In genomic region chr12:105398172-105398571, GRCm38 (mm10) we compare ENCODE assay signal across 14 mouse cellular contexts. TPM values are rescaled to one million over a fixed set of nuclear protein-coding genes. Genes with fewer than 3 reads are reported as not detected.
DNase-seq lines count a peak whose midpoint lies in the region; ATAC-seq and TF ChIP-seq lines count a peak whose summit lies in the region.
"Had no signal": no experiment of that assay in that cellular context is flagged by ENCODE, and none has a peak within 500 bp of the region (broad histone marks: within the 10 kb centered on the region; RNA-seq: fewer than 3 reads in every experiment).

No protein-coding gene starts in this region.

- no peaks in the 10 kb centered on the region for H3K36me3 ChIP-seq in kidney, postnatal 0 days (ENCODE audit: insufficient read depth, low read length)
- H3K36me3 ChIP-seq in hindbrain, postnatal 0 days (ENCODE audit: insufficient read depth, low read length): no peaks in the 10 kb centered on the region
- no peaks in the 10 kb centered on the region for H3K36me3 ChIP-seq in neural tube, embryonic 15.5 days
- H3K36me3 ChIP-seq: embryonic facial prominence, embryonic 12.5 days had no signal

- DNase-seq in kidney, postnatal 0 days (ENCODE audit: low spot score): peak; percentile 57
- DNase-seq in kidney, adult 18-20 months: no peak
- peak; percentile 49 for DNase-seq in hindbrain, postnatal 0 days (ENCODE audit: low spot score)
- no peak for DNase-seq in gastrocnemius, postnatal 36 days
- DNase-seq in spleen, adult 18-20 months: no peak
- DNase-seq: heart, adult 11 months; heart, postnatal 4 days had no signal

- 33% methylated on average over 5 of the region's 5 CpGs for WGBS in kidney, postnatal 0 days
- 22% methylated on average over 5 of the region's 5 CpGs for WGBS in hindbrain, postnatal 0 days
- WGBS in neural tube, embryonic 15.5 days: 17% methylated on average over 5 of the region's 5 CpGs

- H3K9me3 ChIP-seq in kidney, postnatal 0 days (replicated peaks; ENCODE audit: low read length): peaks cover 3% of the 10 kb centered on the region; the same call in 1 of the 2 replicates
- no peaks in the 10 kb centered on the region for H3K9me3 ChIP-seq in hindbrain, postnatal 0 days (ENCODE audit: low read length)
- H3K9me3 ChIP-seq in neural tube, embryonic 15.5 days (replicated peaks): 0 out of 2 replicates have a peak, but pooled peaks cover 3% of the 10 kb centered on the region

- H3K4me3 ChIP-seq in kidney, postnatal 0 days (replicated peaks; ENCODE audit: low read depth, low read length): no peak overlapping the region
- H3K4me3 ChIP-seq in hindbrain, postnatal 0 days (ENCODE audit: low read length): no peak overlapping the region
- H3K4me3 ChIP-seq in neural tube, embryonic 15.5 days (replicated peaks): no peak overlapping the region
- H3K4me3 ChIP-seq: embryonic facial prominence, embryonic 12.5 days; megakaryocyte, embryonic 14.5 days had no signal

- no peak overlapping the region for H3K4me2 ChIP-seq in kidney, postnatal 0 days (ENCODE audit: low read length)
- no peak overlapping the region for H3K4me2 ChIP-seq in hindbrain, postnatal 0 days (ENCODE audit: low read depth, low read length)
- no peak overlapping the region for H3K4me2 ChIP-seq in neural tube, embryonic 15.5 days
- H3K4me2 ChIP-seq: embryonic facial prominence, embryonic 12.5 days; liver, embryonic 11.5 days had no signal

- H3K4me1 ChIP-seq in kidney, postnatal 0 days (replicated peaks; ENCODE audit: insufficient read depth, low read length): no peaks in the 10 kb centered on the region
- 0 out of 2 replicates have a peak, but pooled peaks cover 3% of the 10 kb centered on the region for H3K4me1 ChIP-seq in hindbrain, postnatal 0 days (ENCODE audit: insufficient read depth, low read length)
- peaks cover 16% of the 10 kb centered on the region for H3K4me1 ChIP-seq in neural tube, embryonic 15.5 days
- H3K4me1 ChIP-seq: megakaryocyte, embryonic 14.5 days had no signal

- intact Hi-C loops in gastrocnemius, postnatal 36 days (cut with DNase I): no loop called here

- H3K9ac ChIP-seq in kidney, postnatal 0 days (ENCODE audit: low read depth, low read length): no peak overlapping the region
- H3K9ac ChIP-seq in hindbrain, postnatal 0 days (replicated peaks; ENCODE audit: low read length): no peak overlapping the region
- H3K9ac ChIP-seq in neural tube, embryonic 15.5 days (replicated peaks): no peak overlapping the region
- H3K9ac ChIP-seq: embryonic facial prominence, embryonic 12.5 days had no signal

- H3K27ac ChIP-seq in kidney, postnatal 0 days: no peak overlapping the region
- H3K27ac ChIP-seq in hindbrain, postnatal 0 days: no peak overlapping the region; the same call in 1 of the 2 replicates
- peak overlapping the region; percentile 69 for H3K27ac ChIP-seq in neural tube, embryonic 15.5 days (replicated peaks)
- H3K27ac ChIP-seq: embryonic facial prominence, embryonic 12.5 days had no signal

- H3K27me3 ChIP-seq in kidney, postnatal 0 days (ENCODE audit: insufficient read depth, low read length): no peaks in the 10 kb centered on the region
- no peaks in the 10 kb centered on the region for H3K27me3 ChIP-seq in hindbrain, postnatal 0 days (ENCODE audit: insufficient read depth, low read length)
- H3K27me3 ChIP-seq in neural tube, embryonic 15.5 days (replicated peaks): no peaks in the 10 kb centered on the region
- H3K27me3 ChIP-seq: megakaryocyte, embryonic 14.5 days had no signal

- no peak; the same call in 1 of the 2 replicates for ATAC-seq in kidney, postnatal 0 days (replicated peaks; ENCODE audit: low FRiP score, low read depth)
- peak; percentile 58; the same call in 1 of the 2 replicates for ATAC-seq in common myeloid progenitor, adult 5-6 weeks (replicated peaks; ENCODE audit: low read depth, poor library complexity, severe bottlenecking)
- ATAC-seq in hindbrain, postnatal 0 days: peak; percentile 54
- peak; percentile 82 for ATAC-seq in neural tube, embryonic 15.5 days (ENCODE audit: low FRiP score)
- no peak for ATAC-seq in inflammation-experienced regulatory T-cells, adult 6 months
- ATAC-seq: forebrain, embryonic 16.5 days had no signal

- no peak for TF ChIP-seq CTCF in kidney, postnatal 0 days (IDR thresholded peaks at IDR 0.05; ENCODE audit: low read depth)
- no peak for TF ChIP-seq CTCF in hindbrain, postnatal 0 days (IDR thresholded peaks at IDR 0.05; ENCODE audit: low read depth)

RNA-seq across cellular contexts. Expression of gene D430019H16Rik, which starts 55.5 kb away (rescaled TPM):
- 1.1 TPM in 2 replicates for polyA plus RNA-seq in kidney, postnatal 0 days (2015; fragmentation: Nextera tagmentation; extraction: Ambion mirVana)
- not detected in 2 replicates for total RNA-seq in common myeloid progenitor, adult 5-6 weeks (2017)
- 140 TPM in 2 replicates for total RNA-seq in hindbrain, postnatal 0 days (2014; rRNA removed)
- polyA plus RNA-seq in hindbrain, postnatal 0 days (2015; fragmentation: Nextera tagmentation; extraction: Ambion mirVana): 8.6 and 8.9 TPM in 2 replicates
- polyA plus RNA-seq in neural tube, embryonic 15.5 days (2015; fragmentation: Nextera tagmentation; extraction: Ambion mirVana): 9.2 and 11.3 TPM in 2 replicates
- under 1 TPM; 0.23 to 0.42 TPM for total RNA-seq in gastrocnemius, postnatal 36 days (2021)
- under 1 TPM; 0.47 to 0.67 (median 0.64) TPM for polyA plus RNA-seq in inflammation-experienced regulatory T-cells, adult 6 months (2017; shearing (Covaris generic))

Comparison
In these comparisons a context has a peak if more than half of its experiments do, and no peak if none do; other contexts are left out.
1. DNase-seq: peak in kidney, postnatal 0 days (single experiment) and hindbrain, postnatal 0 days (single experiment); none in kidney, adult 18-20 months (single experiment), gastrocnemius, postnatal 36 days (0 of 2) and spleen, adult 18-20 months (0 of 2).
2. ATAC-seq: peak in common myeloid progenitor, adult 5-6 weeks (single experiment), hindbrain, postnatal 0 days (single experiment) and neural tube, embryonic 15.5 days (single experiment); none in kidney, postnatal 0 days (single experiment) and inflammation-experienced regulatory T-cells, adult 6 months (single experiment).